8 mouse cellular contexts compared by ENCODE assay signal in genomic region chr8:92846684-92847083, GRCm38 (mm10). TPM values are rescaled to one million over a fixed set of nuclear protein-coding genes. Genes with fewer than 3 reads are reported as not detected.
DNase-seq lines count a peak whose midpoint lies in the region; ATAC-seq and TF ChIP-seq lines count a peak whose summit lies in the region.

No protein-coding gene starts in this region.

- 6% methylated on average over 3 of the region's 3 CpGs for WGBS in kidney, postnatal 0 days
- 13% methylated on average over 3 of the region's 3 CpGs for WGBS in heart, embryonic 16.5 days

- no peaks in the 10 kb centered on the region for H3K27me3 ChIP-seq in kidney, postnatal 0 days (ENCODE audit: insufficient read depth, low read length)
- H3K27me3 ChIP-seq in heart, embryonic 16.5 days (ENCODE audit: control insufficient read depth, insufficient read depth, low read length), result no peaks in the 10 kb centered on the region
- peaks cover 14% of the 10 kb centered on the region for H3K27me3 ChIP-seq in megakaryocyte, embryonic 14.5 days (replicated peaks)

- TF ChIP-seq CTCF in kidney, postnatal 0 days (IDR thresholded peaks at IDR 0.05; ENCODE audit: low read depth), result peak; percentile 16; the same call in 1 of the 2 replicates

- peak overlapping the region; percentile 27 for H3K4me2 ChIP-seq in kidney, postnatal 0 days (ENCODE audit: low read length)
- H3K4me2 ChIP-seq in heart, embryonic 16.5 days (ENCODE audit: low read depth, low read length), result peak overlapping the region; percentile 8

- H3K4me1 ChIP-seq in kidney, postnatal 0 days (replicated peaks; ENCODE audit: insufficient read depth, low read length), result peaks cover 9% of the 10 kb centered on the region; the same call in 1 of the 2 replicates
- peaks cover 29% of the 10 kb centered on the region for H3K4me1 ChIP-seq in heart, embryonic 16.5 days (ENCODE audit: control insufficient read depth, insufficient read depth, low read length)
- H3K4me1 ChIP-seq in megakaryocyte, embryonic 14.5 days, result peaks cover 17% of the 10 kb centered on the region

- no peaks in the 10 kb centered on the region for H3K9me3 ChIP-seq in kidney, postnatal 0 days (replicated peaks; ENCODE audit: low read length)
- H3K9me3 ChIP-seq in heart, embryonic 16.5 days (replicated peaks; ENCODE audit: control insufficient read depth, low read length), result no peaks in the 10 kb centered on the region
- peaks cover 6% of the 10 kb centered on the region; the same call in 1 of the 2 replicates for H3K9me3 ChIP-seq in megakaryocyte, embryonic 14.5 days

- peak; percentile 71 for ATAC-seq in kidney, postnatal 0 days (replicated peaks; ENCODE audit: low FRiP score, low read depth)
- ATAC-seq in common myeloid progenitor, adult 5-6 weeks (replicated peaks; ENCODE audit: low read depth, poor library complexity, severe bottlenecking), result peak; percentile 67
- ATAC-seq in heart, embryonic 16.5 days (replicated peaks; ENCODE audit: extremely low read depth, insufficient read depth, low FRiP score), result peak; percentile 47

- no peak overlapping the region for H3K4me3 ChIP-seq in kidney, postnatal 0 days (replicated peaks; ENCODE audit: low read depth, low read length)
- H3K4me3 ChIP-seq in heart, embryonic 16.5 days (ENCODE audit: low read length), result no peak overlapping the region
- H3K4me3 ChIP-seq in megakaryocyte, embryonic 14.5 days (replicated peaks), result peak overlapping the region; percentile 73

- no peak overlapping the region for H3K9ac ChIP-seq in kidney, postnatal 0 days (ENCODE audit: low read depth, low read length)
- H3K9ac ChIP-seq in heart, embryonic 16.5 days (ENCODE audit: low read length), result peak overlapping the region; percentile 30

- peak overlapping the region; percentile 67 for H3K27ac ChIP-seq in kidney, postnatal 0 days
- peak overlapping the region; percentile 53 for H3K27ac ChIP-seq in heart, embryonic 16.5 days (ENCODE audit: low read length)

- H3K36me3 ChIP-seq in kidney, postnatal 0 days (ENCODE audit: insufficient read depth, low read length), result no peaks in the 10 kb centered on the region
- H3K36me3 ChIP-seq in heart, embryonic 16.5 days (ENCODE audit: control insufficient read depth, insufficient read depth), result no peaks in the 10 kb centered on the region; the same call in 1 of the 2 replicates
- no peaks in the 10 kb centered on the region for H3K36me3 ChIP-seq in megakaryocyte, embryonic 14.5 days (replicated peaks; ENCODE audit: low read length)

- peak; percentile 84 for DNase-seq in kidney, postnatal 0 days (ENCODE audit: low spot score)
- DNase-seq in kidney, adult 18-20 months, result no peak
- DNase-seq in thymus, postnatal 25 days, result no peak
- DNase-seq in spleen, postnatal 4 days (ENCODE audit: low spot score in 2 of 2), result no peak
- no peak for DNase-seq in T-cell, adult 2 months (ENCODE audit: low spot score)

RNA-seq across cellular contexts. Expression of gene Lpcat2, which starts 8.5 kb away (rescaled TPM):
- polyA plus RNA-seq in kidney, postnatal 0 days (2015; fragmentation: Nextera tagmentation; extraction: Ambion mirVana), result 9.2 and 9.3 TPM in 2 replicates
- total RNA-seq in common myeloid progenitor, adult 5-6 weeks (2017), result 15.2 and 16.8 TPM in 2 replicates
- polyA plus RNA-seq in heart, embryonic 16.5 days (2015; fragmentation: Nextera tagmentation; extraction: Ambion mirVana), result 4.9 and 5.6 TPM in 2 replicates
- polyA plus RNA-seq in megakaryocyte, embryonic 14.5 days (2012; ENCODE audit: insufficient read depth, low replicate concordance), result 1.6 TPM in 1 of 2 replicates, not detected in the other

RNA-seq across cellular contexts. Expression of gene Mmp2, which starts 19.6 kb away (rescaled TPM):
- 126 and 136 TPM in 2 replicates for polyA plus RNA-seq in kidney, postnatal 0 days (2015; fragmentation: Nextera tagmentation; extraction: Ambion mirVana)
- 2.3 and 4.9 TPM in 2 replicates for total RNA-seq in common myeloid progenitor, adult 5-6 weeks (2017)
- 110 and 123 TPM in 2 replicates for polyA plus RNA-seq in heart, embryonic 16.5 days (2015; fragmentation: Nextera tagmentation; extraction: Ambion mirVana)
- polyA plus RNA-seq in megakaryocyte, embryonic 14.5 days (2012; ENCODE audit: insufficient read depth, low replicate concordance), result 0.07 TPM in 1 of 2 replicates, not detected in the other

RNA-seq across cellular contexts. Expression of gene Capns2, which starts 54.5 kb away (rescaled TPM):
- polyA plus RNA-seq in kidney, postnatal 0 days (2015; fragmentation: Nextera tagmentation; extraction: Ambion mirVana), result 0.14 TPM in 1 of 2 replicates, not detected in the other
- total RNA-seq in common myeloid progenitor, adult 5-6 weeks (2017), result 1.4 and 1.9 TPM in 2 replicates
- 0.14 and 0.35 TPM in 2 replicates for polyA plus RNA-seq in heart, embryonic 16.5 days (2015; fragmentation: Nextera tagmentation; extraction: Ambion mirVana)
- 0.18 TPM in 1 of 2 replicates, not detected in the other for polyA plus RNA-seq in megakaryocyte, embryonic 14.5 days (2012; ENCODE audit: insufficient read depth, low replicate concordance)

Comparison
In these comparisons a context has a peak if more than half of its experiments do, and no peak if none do; other contexts are left out.
1. RNA of gene Mmp2, which starts 19.6 kb away (polyA plus RNA-seq): 126 to 136 TPM in kidney, postnatal 0 days and 110 to 123 TPM in heart, embryonic 16.5 days; 0.07 TPM in megakaryocyte, embryonic 14.5 days; every median in the first group is over 10 times any median in the second.
2. Peak in every context shown above with its lines, with median percentiles within 50 percentile points of each other: ATAC-seq.